Mouse (Mus musculus): Measurements from ENCODE around the gene Zscan21. TPM values are rescaled to one million over a fixed set of nuclear protein-coding genes. Genes with fewer than 3 reads are reported as not detected.

Gene Zscan21
- polyA plus RNA-seq (2015; fragmentation: Nextera tagmentation; extraction: Ambion mirVana), result 104 and 111 TPM in 2 replicates

- peak; percentile 97 for ATAC-seq (replicated peaks)
- peak within 1 kb of the TSS; percentile 68 for H3K4me3 ChIP-seq
- 0 out of 2 replicates have a peak, but pooled peaks cover 4% of the 10 kb centered on the region for H3K36me3 ChIP-seq (replicated peaks)
- peak within 1 kb of the TSS; percentile 92 for H3K27ac ChIP-seq
- H3K9me3 ChIP-seq, result no peaks in the 10 kb centered on the region
- 7% methylated on average over 38 of the region's 38 CpGs for WGBS
- H3K27me3 ChIP-seq (replicated peaks), result no peaks in the 10 kb centered on the region
- peaks cover 19% of the 10 kb centered on the region for H3K4me1 ChIP-seq
- H3K9ac ChIP-seq, result peak within 1 kb of the TSS; percentile 75
- peak within 1 kb of the TSS; percentile 66 for H3K4me2 ChIP-seq
These were observed at the start of gene Zscan21 for GRCm38 (mm10) chr5:138116255-138117198. Gene Zscan21, plus strand, starts transcription at chr5:138116903.

GRCm38 (mm10) chr5:138073803-138074202 is 42.9 kb upstream of the Zscan21 start:
- Histone ChIP-seq H3K27ac (no peak overlapping the region), H3K9me3 (no peaks in the 10 kb centered on the region), H3K4me2 (no peak overlapping the region), H3K4me3 (no peak overlapping the region), H3K4me1 (no peaks in the 10 kb centered on the region), H3K9ac (no peak overlapping the region), H3K27me3 (replicated peaks) (no peaks in the 10 kb centered on the region), H3K36me3 (replicated peaks) (no peaks in the 10 kb centered on the region)
- 92% methylated on average over 4 of the region's 4 CpGs for WGBS
- no peak for ATAC-seq (replicated peaks)

- no peak overlapping the region for H3K4me2 ChIP-seq
- no peak overlapping the region for H3K9ac ChIP-seq
- no peak for ATAC-seq (replicated peaks)
- H3K27me3 ChIP-seq (replicated peaks), result no peaks in the 10 kb centered on the region
- H3K4me3 ChIP-seq, result no peak overlapping the region
- WGBS, result 79% methylated on average over 3 of the region's 3 CpGs
- no peak overlapping the region for H3K27ac ChIP-seq
- H3K4me1 ChIP-seq, result no peaks in the 10 kb centered on the region
- no peaks in the 10 kb centered on the region for H3K9me3 ChIP-seq
- H3K36me3 ChIP-seq (replicated peaks), result no peaks in the 10 kb centered on the region
These were observed 41.0 kb upstream of the Zscan21 start for GRCm38 (mm10) chr5:138075684-138076083.

GRCm38 (mm10) chr5:138076148-138076547 is 40.6 kb upstream of the Zscan21 start:
- no peak for ATAC-seq (replicated peaks)
- H3K9me3 ChIP-seq, result no peaks in the 10 kb centered on the region

GRCm38 (mm10) chr5:138080456-138080855 is 36.2 kb upstream of the Zscan21 start:
- Histone ChIP-seq H3K4me1 (0 out of 2 replicates have a peak, but pooled peaks cover 3% of the 10 kb centered on the region), H3K4me2 (no peak overlapping the region), H3K27ac (no peak overlapping the region), H3K36me3 (replicated peaks) (no peaks in the 10 kb centered on the region), H3K9ac (no peak overlapping the region), H3K9me3 (no peaks in the 10 kb centered on the region), H3K4me3 (no peak overlapping the region), H3K27me3 (replicated peaks) (no peaks in the 10 kb centered on the region)
- WGBS, result 94% methylated on average over 5 of the region's 5 CpGs
- ATAC-seq (replicated peaks), result no peak

More at GRCm38 (mm10) chr5:138076148-138076547, 40.6 kb upstream of the Zscan21 start:
- Histone ChIP-seq H3K27me3 (replicated peaks) (no peaks in the 10 kb centered on the region), H3K27ac (no peak overlapping the region), H3K4me1 (no peaks in the 10 kb centered on the region), H3K4me2 (no peak overlapping the region), H3K36me3 (replicated peaks) (no peaks in the 10 kb centered on the region), H3K9ac (no peak overlapping the region), H3K4me3 (no peak overlapping the region)
- 55% methylated on average over 2 of the region's 2 CpGs for WGBS

- H3K36me3 ChIP-seq (replicated peaks), result no peaks in the 10 kb centered on the region
- H3K4me2 ChIP-seq, result no peak overlapping the region
- H3K27ac ChIP-seq, result no peak overlapping the region
- 83% methylated on average over 9 of the region's 9 CpGs for WGBS
- H3K4me1 ChIP-seq, result peaks cover 9% of the 10 kb centered on the region
- H3K9ac ChIP-seq, result no peak overlapping the region
- H3K9me3 ChIP-seq, result no peaks in the 10 kb centered on the region
- H3K27me3 ChIP-seq (replicated peaks), result no peaks in the 10 kb centered on the region
- H3K4me3 ChIP-seq, result no peak overlapping the region
- no peak for ATAC-seq (replicated peaks)
These were observed 35.3 kb upstream of the Zscan21 start for GRCm38 (mm10) chr5:138081446-138081845.

- Histone ChIP-seq H3K36me3 (replicated peaks) (0 out of 2 replicates have a peak, but pooled peaks cover 12% of the 10 kb centered on the region), H3K27me3 (replicated peaks) (no peaks in the 10 kb centered on the region), H3K9me3 (no peaks in the 10 kb centered on the region), H3K27ac (no peak overlapping the region), H3K4me2 (no peak overlapping the region), H3K4me1 (peaks cover 29% of the 10 kb centered on the region), H3K4me3 (no peak overlapping the region), H3K9ac (no peak overlapping the region)
- 67% methylated on average over 2 of the region's 2 CpGs for WGBS
- no peak for ATAC-seq (replicated peaks)
These were observed 33.3 kb upstream of the Zscan21 start for GRCm38 (mm10) chr5:138083318-138083900.

GRCm38 (mm10) chr5:138083936-138084335 is 32.8 kb upstream of the Zscan21 start:
- no peak for ATAC-seq (replicated peaks)
- no peak overlapping the region for H3K27ac ChIP-seq
- 91% methylated on average over 2 of the region's 2 CpGs for WGBS
- H3K9ac ChIP-seq, result no peak overlapping the region
- no peaks in the 10 kb centered on the region for H3K27me3 ChIP-seq (replicated peaks)
- H3K4me2 ChIP-seq, result no peak overlapping the region
- 0 out of 2 replicates have a peak, but pooled peaks cover 12% of the 10 kb centered on the region for H3K36me3 ChIP-seq (replicated peaks)
- H3K4me3 ChIP-seq, result no peak overlapping the region
- H3K4me1 ChIP-seq, result peaks cover 34% of the 10 kb centered on the region
- H3K9me3 ChIP-seq, result no peaks in the 10 kb centered on the region

GRCm38 (mm10) chr5:138084507-138084906 is 32.2 kb upstream of the Zscan21 start:
- Histone ChIP-seq H3K9ac (peak overlapping the region; percentile 13; the same call in 1 of the 2 replicates), H3K4me3 (peak overlapping the region; percentile 98), H3K4me2 (peak overlapping the region; percentile 77), H3K27ac (no peak overlapping the region), H3K36me3 (replicated peaks) (0 out of 2 replicates have a peak, but pooled peaks cover 12% of the 10 kb centered on the region), H3K27me3 (replicated peaks) (no peaks in the 10 kb centered on the region), H3K4me1 (peaks cover 37% of the 10 kb centered on the region), H3K9me3 (no peaks in the 10 kb centered on the region)
- whole genome bisulfite sequencing, result 65% methylated on average over 2 of the region's 2 CpGs
- peak; percentile 59 for ATAC-seq (replicated peaks)

- Histone ChIP-seq H3K27me3 (replicated peaks) (no peaks in the 10 kb centered on the region), H3K4me2 (peak within 1 kb of the TSS; percentile 77), H3K36me3 (replicated peaks) (0 out of 2 replicates have a peak, but pooled peaks cover 12% of the 10 kb centered on the region), H3K4me1 (peaks cover 37% of the 10 kb centered on the region), H3K9me3 (no peaks in the 10 kb centered on the region), H3K9ac (peak within 1 kb of the TSS; percentile 100), H3K4me3 (peak within 1 kb of the TSS; percentile 98), H3K27ac (peak within 1 kb of the TSS; percentile 92)
- under 1% methylated on average over 27 of the region's 27 CpGs for WGBS
- peak; percentile 97 for ATAC-seq (replicated peaks)
These were observed 31.7 kb upstream of the Zscan21 start, which contains the start of gene Zkscan1 for GRCm38 (mm10) chr5:138084996-138085395. Gene Zkscan1, plus strand, starts transcription at chr5:138085084.

- H3K4me1 ChIP-seq, result peaks cover 37% of the 10 kb centered on the region
- peak overlapping the region; percentile 100 for H3K9ac ChIP-seq
- under 1% methylated on average over 18 of the region's 18 CpGs for WGBS
- H3K4me2 ChIP-seq, result peak overlapping the region; percentile 77
- H3K27me3 ChIP-seq (replicated peaks), result no peaks in the 10 kb centered on the region
- peak; percentile 40; the same call in 1 of the 2 replicates for ATAC-seq (replicated peaks)
- peak overlapping the region; percentile 92 for H3K27ac ChIP-seq
- no peaks in the 10 kb centered on the region for H3K9me3 ChIP-seq
- peak overlapping the region; percentile 98 for H3K4me3 ChIP-seq
- H3K36me3 ChIP-seq (replicated peaks), result 0 out of 2 replicates have a peak, but pooled peaks cover 12% of the 10 kb centered on the region
These were observed 31.2 kb upstream of the Zscan21 start for GRCm38 (mm10) chr5:138085421-138085911.

GRCm38 (mm10) chr5:138086842-138087241 is 29.9 kb upstream of the Zscan21 start:
- ATAC-seq (replicated peaks), result no peak
- 70% methylated on average over 3 of the region's 3 CpGs for WGBS
- no peaks in the 10 kb centered on the region for H3K27me3 ChIP-seq (replicated peaks)
- H3K27ac ChIP-seq, result no peak overlapping the region
- H3K36me3 ChIP-seq (replicated peaks), result 0 out of 2 replicates have a peak, but pooled peaks cover 12% of the 10 kb centered on the region
- H3K4me1 ChIP-seq, result peaks cover 37% of the 10 kb centered on the region
- H3K9me3 ChIP-seq, result no peaks in the 10 kb centered on the region
- peak overlapping the region; percentile 77 for H3K4me2 ChIP-seq
- peak overlapping the region; percentile 98; the same call in 1 of the 2 replicates for H3K4me3 ChIP-seq
- H3K9ac ChIP-seq, result peak overlapping the region; percentile 100
